11 mouse cellular contexts compared by ENCODE assay signal in the genomic region with DNA sequence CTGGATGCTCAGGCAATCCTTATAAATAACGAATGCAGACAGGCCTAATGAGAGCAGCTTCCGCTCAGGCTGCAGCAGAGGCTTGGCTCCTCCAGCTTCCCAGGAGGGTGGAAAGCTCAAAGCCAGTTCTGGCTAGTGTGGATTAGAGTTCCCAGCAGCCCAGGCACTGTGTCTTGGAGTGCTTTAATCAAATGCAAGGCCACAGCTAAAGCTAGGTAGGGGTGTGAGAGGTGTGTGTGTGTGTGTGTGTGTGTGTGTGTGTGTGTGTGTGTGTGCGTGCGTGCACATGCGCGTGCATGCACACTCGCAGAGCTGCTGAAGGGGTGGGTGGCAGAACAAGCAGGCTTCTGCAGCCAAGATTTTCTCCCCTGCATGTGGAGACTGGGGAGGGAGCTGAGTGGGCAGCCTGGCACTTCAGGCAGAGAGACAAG. TPM values are rescaled to one million over a fixed set of nuclear protein-coding genes. Genes with fewer than 3 reads are reported as not detected.
DNase-seq lines count a peak whose midpoint lies in the region; ATAC-seq and TF ChIP-seq lines count a peak whose summit lies in the region.
"Had no signal": no experiment of that assay in that cellular context is flagged by ENCODE, and none has a peak within 500 bp of the region (broad histone marks: within the 10 kb centered on the region; RNA-seq: fewer than 3 reads in every experiment).

No protein-coding gene starts in this region.

- peak; percentile 20 for DNase-seq in embryo, embryonic 10 days (ENCODE audit: low spot score)
- DNase-seq in embryo, embryonic 9.5 days (ENCODE audit: extremely low spot score): no peak
- peak; percentile 59 to 63 for DNase-seq in cerebellum, adult 2 months
- peak; percentile 65 for DNase-seq in hindbrain, postnatal 0 days (ENCODE audit: low spot score)
- peak; percentile 79 for DNase-seq in midbrain, embryonic 14.5 days
- no peak for DNase-seq in lung, adult 2 months
- no peak for DNase-seq in heart, postnatal 36 days
- DNase-seq in heart, postnatal 14 days: no peak
- DNase-seq: heart, adult 18-20 months; kidney, adult 9 months had no signal

- WGBS in cerebellum, adult 2 months: 22% methylated on average over 7 of the region's 7 CpGs
- WGBS in hindbrain, postnatal 0 days: 64% methylated on average over 7 of the region's 7 CpGs
- 68% methylated on average over 7 of the region's 7 CpGs for WGBS in midbrain, embryonic 14.5 days
- 85% methylated on average over 7 of the region's 7 CpGs for WGBS in lung, adult 2 months

- no peak overlapping the region for H3K4me3 ChIP-seq in cerebellum, adult 2 months (replicated peaks; ENCODE audit: insufficient read depth, low read depth, low read length)
- H3K4me3 ChIP-seq in hindbrain, postnatal 0 days (ENCODE audit: low read length): no peak overlapping the region
- H3K4me3 ChIP-seq in midbrain, embryonic 14.5 days (replicated peaks; ENCODE audit: low read depth, low read length): no peak overlapping the region
- no peak overlapping the region for H3K4me3 ChIP-seq in lung, adult 2 months (replicated peaks; ENCODE audit: extremely low read depth, low read depth, low read length)
- H3K4me3 ChIP-seq: lung, embryonic 15.5 days had no signal

- peak; percentile 69 for ATAC-seq in hindbrain, postnatal 0 days
- ATAC-seq in midbrain, embryonic 14.5 days (ENCODE audit: low FRiP score, low TSS enrichment): peak; percentile 53; the same call in 1 of the 2 replicates

- no peaks in the 10 kb centered on the region for H3K27me3 ChIP-seq in cerebellum, adult 2 months (ENCODE audit: control insufficient read depth, insufficient read depth, low read length)
- no peaks in the 10 kb centered on the region for H3K27me3 ChIP-seq in hindbrain, postnatal 0 days (ENCODE audit: insufficient read depth, low read length)
- no peaks in the 10 kb centered on the region for H3K27me3 ChIP-seq in midbrain, embryonic 14.5 days (ENCODE audit: control insufficient read depth, insufficient read depth, low read length)
- H3K27me3 ChIP-seq: lung, embryonic 15.5 days had no signal

- TF ChIP-seq CTCF in cerebellum, adult 2 months (IDR thresholded peaks at IDR 0.05; ENCODE audit: borderline replicate concordance, insufficient read depth, low read depth, low read length): no peak
- no peak for TF ChIP-seq CTCF in hindbrain, postnatal 0 days (IDR thresholded peaks at IDR 0.05; ENCODE audit: low read depth)
- TF ChIP-seq CTCF in lung, adult 2 months (IDR thresholded peaks at IDR 0.05; ENCODE audit: insufficient read depth, low read length): no peak

- no peak for TF ChIP-seq POLR2A in cerebellum, adult 2 months (IDR thresholded peaks at IDR 0.05; ENCODE audit: borderline replicate concordance, insufficient read depth, low read length)
- TF ChIP-seq POLR2A in lung, adult 2 months (IDR thresholded peaks at IDR 0.05; ENCODE audit: borderline replicate concordance, extremely low read depth, low read depth, low read length): no peak

- peak overlapping the region; percentile 52 for H3K27ac ChIP-seq in cerebellum, adult 2 months (ENCODE audit: insufficient read depth, low read length)
- peak overlapping the region; percentile 52 for H3K27ac ChIP-seq in hindbrain, postnatal 0 days
- H3K27ac ChIP-seq in midbrain, embryonic 14.5 days (replicated peaks; ENCODE audit: low read depth, low read length): peak overlapping the region; percentile 70
- H3K27ac ChIP-seq: lung, embryonic 15.5 days had no signal

- H3K4me2 ChIP-seq in hindbrain, postnatal 0 days (ENCODE audit: low read depth, low read length): no peak overlapping the region
- H3K4me2 ChIP-seq in midbrain, embryonic 14.5 days (ENCODE audit: low read length): no peak overlapping the region
- H3K4me2 ChIP-seq: lung, embryonic 15.5 days had no signal

- no peak overlapping the region for H3K9ac ChIP-seq in hindbrain, postnatal 0 days (replicated peaks; ENCODE audit: low read length)
- H3K9ac ChIP-seq in midbrain, embryonic 14.5 days (replicated peaks; ENCODE audit: low read length): no peak overlapping the region
- H3K9ac ChIP-seq: lung, embryonic 15.5 days had no signal

- H3K4me1 ChIP-seq in cerebellum, adult 2 months (ENCODE audit: control insufficient read depth, insufficient read depth, low read length): peaks cover 41% of the 10 kb centered on the region
- no peaks in the 10 kb centered on the region for H3K4me1 ChIP-seq in hindbrain, postnatal 0 days (ENCODE audit: insufficient read depth, low read length)
- no peaks in the 10 kb centered on the region for H3K4me1 ChIP-seq in midbrain, embryonic 14.5 days (ENCODE audit: control insufficient read depth, insufficient read depth, low read length)
- no peaks in the 10 kb centered on the region for H3K4me1 ChIP-seq in lung, adult 2 months (ENCODE audit: control insufficient read depth, insufficient read depth, low read length)
- H3K4me1 ChIP-seq: lung, embryonic 15.5 days had no signal

- no peaks in the 10 kb centered on the region for H3K36me3 ChIP-seq in hindbrain, postnatal 0 days (ENCODE audit: insufficient read depth, low read length)
- H3K36me3 ChIP-seq in midbrain, embryonic 14.5 days (ENCODE audit: control insufficient read depth, insufficient read depth, low read length): no peaks in the 10 kb centered on the region
- H3K36me3 ChIP-seq: lung, embryonic 15.5 days had no signal

- intact Hi-C loops in heart, postnatal 36 days (cut with DNase I): no loop called here
- intact Hi-C loops in heart, postnatal 14 days (cut with DNase I): no loop called here

- no peaks in the 10 kb centered on the region for H3K9me3 ChIP-seq in hindbrain, postnatal 0 days (ENCODE audit: low read length)
- H3K9me3 ChIP-seq in midbrain, embryonic 14.5 days (ENCODE audit: control insufficient read depth, low read length): no peaks in the 10 kb centered on the region
- H3K9me3 ChIP-seq: lung, embryonic 15.5 days had no signal

RNA-seq across cellular contexts. Expression of a gene that starts 11.4 kb away (rescaled TPM):
- polyA plus RNA-seq in cerebellum, adult 2 months (2012; rRNA removed): 0.08 TPM in 1 of 2 replicates, not detected in the other
- not detected in 2 replicates for total RNA-seq in hindbrain, postnatal 0 days (2014; rRNA removed)
- polyA plus RNA-seq in hindbrain, postnatal 0 days (2015; fragmentation: Nextera tagmentation; extraction: Ambion mirVana): 0.10 and 0.19 TPM in 2 replicates
- polyA plus RNA-seq in midbrain, embryonic 14.5 days (2014; fragmentation: Nextera tagmentation; extraction: Ambion mirVana): not detected in 2 replicates
- polyA plus RNA-seq in lung, adult 2 months (2012; rRNA removed): 0.25 and 0.38 TPM in 2 replicates
- not detected for total RNA-seq in heart, postnatal 36 days (2021)
- under 1 TPM in 1 of 2 experiments, not detected in 1; 0.36 TPM for total RNA-seq in heart, postnatal 14 days (2021)

Comparison
In these comparisons a context has a peak if more than half of its experiments do, and no peak if none do; other contexts are left out.
1. DNase-seq: peak in embryo, embryonic 10 days (single experiment), cerebellum, adult 2 months (2 of 2), hindbrain, postnatal 0 days (single experiment) and midbrain, embryonic 14.5 days (single experiment); none in embryo, embryonic 9.5 days (single experiment), lung, adult 2 months (single experiment), heart, postnatal 36 days (0 of 2) and heart, postnatal 14 days (0 of 2).
2. Peak in every context shown above with its lines, with median percentiles within 50 percentile points of each other: H3K27ac ChIP-seq.